Mouse (Mus musculus): ENCODE data around the gene Evi5. TPM values are rescaled to one million over a fixed set of nuclear protein-coding genes. Genes with fewer than 3 reads are reported as not detected.
A peak's percentile ranks its signal among the peaks of the same experiment; 100 is the strongest.

Gene Evi5
- polyA plus RNA-seq, 1 experiment from 2014 or later, result 15.6 TPM

GRCm38 (mm10) chr5:107807496-107807895, 67.4 kb downstream of the Evi5 start:
- DNase-seq (ENCODE audit: low spot score), result no peak

GRCm38 (mm10) chr5:107802621-107803020, 72.3 kb downstream of the Evi5 start:
- no peak for DNase-seq (ENCODE audit: low spot score)

- no peak for DNase-seq (ENCODE audit: low spot score)
Measured at GRCm38 (mm10) chr5:107801234-107801633, 73.7 kb downstream of the Evi5 start.

- DNase-seq (ENCODE audit: low spot score), result no peak
Measured at GRCm38 (mm10) chr5:107798290-107798689, 76.6 kb downstream of the Evi5 start.

GRCm38 (mm10) chr5:107793927-107794326, 81.0 kb downstream of the Evi5 start:
- DNase-seq (ENCODE audit: low spot score), result peak; percentile 56

GRCm38 (mm10) chr5:107793258-107793657, 81.6 kb downstream of the Evi5 start:
- no peak for DNase-seq (ENCODE audit: low spot score)

GRCm38 (mm10) chr5:107792516-107792915, 82.4 kb downstream of the Evi5 start:
- DNase-seq (ENCODE audit: low spot score), result no peak

GRCm38 (mm10) chr5:107791966-107792365, 82.9 kb downstream of the Evi5 start:
- no peak for DNase-seq (ENCODE audit: low spot score)

- DNase-seq (ENCODE audit: low spot score), result peak; percentile 56
Measured at GRCm38 (mm10) chr5:107789492-107789891, 85.4 kb downstream of the Evi5 start.

GRCm38 (mm10) chr5:107787682-107788443, 87.0 kb downstream of the Evi5 start:
- DNase-seq (ENCODE audit: low spot score), result no peak

- DNase-seq (ENCODE audit: low spot score), result peak; percentile 26
Measured at GRCm38 (mm10) chr5:107782360-107782759, 92.5 kb downstream of the Evi5 start.

- no peak for DNase-seq (ENCODE audit: low spot score)
Measured at GRCm38 (mm10) chr5:107778763-107779162, 96.1 kb downstream of the Evi5 start.

- no peak for DNase-seq (ENCODE audit: low spot score)
Measured at GRCm38 (mm10) chr5:107777545-107777830, 97.4 kb downstream of the Evi5 start.

- no peak for DNase-seq (ENCODE audit: low spot score)
Measured at GRCm38 (mm10) chr5:107776777-107777544, 97.9 kb downstream of the Evi5 start.

GRCm38 (mm10) chr5:107775875-107776274, 99.0 kb downstream of the Evi5 start:
- DNase-seq (ENCODE audit: low spot score), result no peak

- DNase-seq (ENCODE audit: low spot score), result no peak
Measured at GRCm38 (mm10) chr5:107772049-107772448, 102.9 kb downstream of the Evi5 start.

GRCm38 (mm10) chr5:107768224-107768623, 106.7 kb downstream of the Evi5 start:
- no peak for DNase-seq (ENCODE audit: low spot score)

- no peak for DNase-seq (ENCODE audit: low spot score)
Measured at GRCm38 (mm10) chr5:107765946-107766345, 109.0 kb downstream of the Evi5 start.

- DNase-seq (ENCODE audit: low spot score), result no peak
Measured at GRCm38 (mm10) chr5:107764486-107764885, 110.4 kb downstream of the Evi5 start.

- DNase-seq (ENCODE audit: low spot score), result no peak
Measured at GRCm38 (mm10) chr5:107763674-107764073, 111.2 kb downstream of the Evi5 start.

- DNase-seq (ENCODE audit: low spot score), result no peak
Measured at GRCm38 (mm10) chr5:107759121-107759520, 115.8 kb downstream of the Evi5 start.

GRCm38 (mm10) chr5:107756072-107756471, 118.8 kb downstream of the Evi5 start:
- no peak for DNase-seq (ENCODE audit: low spot score)

GRCm38 (mm10) chr5:107754740-107755139, 120.2 kb downstream of the Evi5 start:
- DNase-seq (ENCODE audit: low spot score), result peak; percentile 44

Measured in thymus, postnatal 0 days (tissue).